Mouse (Mus musculus) midbrain, embryonic 16.5 days (tissue): ENCODE measurements around the gene Foxp1. TPM values are rescaled to one million over a fixed set of nuclear protein-coding genes. Genes with fewer than 3 reads are reported as not detected.

ENCODE experiments used
- ATAC-seq: fragments of 200-750 bp; cut with Nextera tagmentation; 2 replicates; pipeline ENCODE4 v1.8.0; 2017; ENCODE audit warnings: moderate TSS enrichment
- H3K27ac ChIP-seq: fragments of 300-500 bp; sonication (generic); 2 replicates; pipeline ENCODE4 v1.5.1; 2014; ENCODE audit warnings: mild to moderate bottlenecking, low read length, mixed read lengths
- H3K27me3 ChIP-seq: fragments of 300-500 bp; sonication (generic); 2 replicates; pipeline ENCODE4 v1.6.1; 2014; ENCODE audit warnings: low read depth, low read length, mixed read lengths; ENCODE audit not compliant: control insufficient read depth, insufficient read depth
- H3K36me3 ChIP-seq: fragments of 300-500 bp; sonication (generic); 2 replicates; pipeline ENCODE4 v1.6.1; 2014; ENCODE audit warnings: mild to moderate bottlenecking, low read length, moderate library complexity, mixed read lengths; ENCODE audit not compliant: control insufficient read depth, insufficient read depth
- H3K4me1 ChIP-seq: fragments of 300-500 bp; sonication (generic); 2 replicates; pipeline ENCODE4 v1.6.1; 2014; ENCODE audit warnings: mild to moderate bottlenecking, low read length, mixed read lengths; ENCODE audit not compliant: control insufficient read depth, insufficient read depth
- H3K4me2 ChIP-seq: fragments of 300-500 bp; sonication (generic); 2 replicates; pipeline ENCODE4 v1.6.1; 2014; ENCODE audit warnings: mild to moderate bottlenecking, low read length, mixed read lengths
- H3K4me3 ChIP-seq: fragments of 300-500 bp; sonication (generic); 2 replicates; pipeline ENCODE4 v1.5.1; 2014; ENCODE audit warnings: low read depth, mild to moderate bottlenecking, low read length, moderate library complexity, mixed read lengths
- H3K9ac ChIP-seq: fragments of 300-500 bp; sonication (generic); 2 replicates; pipeline ENCODE4 v1.6.1; 2014; ENCODE audit warnings: low read depth, low read length, mixed read lengths
- H3K9me3 ChIP-seq: fragments of 300-500 bp; sonication (generic); replicated peaks from 2 replicates; pipeline ENCODE4 v1.6.1; 2014; ENCODE audit warnings: mild to moderate bottlenecking, low read length, mixed read lengths; ENCODE audit not compliant: control insufficient read depth, poor library complexity, severe bottlenecking
- WGBS: fragments of 180-500 bp; shearing (Covaris S2); extraction: QIAGEN DNeasy Blood & Tissue Kit; methylation state at CpG from one replicate; pipeline ENCODE4 v1.1.7; 2014; 5-methylcytosine and 5-hydroxymethylcytosine counted together
- polyA plus RNA-seq: library from polyadenylated mRNA; unstranded; fragments of >200 nt; fragmentation: Nextera tagmentation; extraction: Ambion mirVana; gene quantifications from 2 replicates; pipeline ENCODE4 v1.2.1, GENCODE M21; 2015

Gene Foxp1
- polyA plus RNA-seq, 1 experiment from 2014 or later = 79.8 TPM

- Histone ChIP-seq H3K27ac (no peak overlapping the region), H3K36me3 (no peaks in the 10 kb centered on the region), H3K9me3 (no peaks in the 10 kb centered on the region), H3K9ac (no peak overlapping the region), H3K4me3 (no peak overlapping the region), H3K4me2 (no peak overlapping the region), H3K4me1 (no peaks in the 10 kb centered on the region), H3K27me3 (no peaks in the 10 kb centered on the region)
- WGBS = 73% methylated on average over 6 of the region's 6 CpGs
- no peak for ATAC-seq
Measured at GRCm38 (mm10) chr6:99042175-99042954, 480.2 kb downstream of the Foxp1 start.

DNA sequence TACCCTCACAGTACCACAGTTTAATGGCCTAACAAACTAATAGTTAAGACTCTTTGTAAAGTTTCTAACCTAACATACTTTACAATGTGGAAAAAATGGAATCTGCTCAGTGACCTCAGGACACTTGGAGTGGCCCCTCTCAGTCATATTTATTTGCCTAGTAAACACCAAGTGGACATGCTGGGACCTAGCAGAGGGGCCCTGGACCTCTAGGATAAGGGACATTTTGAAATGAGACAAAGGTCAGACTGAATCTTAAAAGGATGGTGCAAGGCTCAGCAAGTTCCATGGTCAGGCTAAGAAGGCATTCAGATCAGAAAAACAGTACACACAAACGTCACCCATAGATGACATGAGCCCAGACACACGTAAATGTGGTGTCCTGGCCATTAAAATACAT lies 483.5 kb downstream of the Foxp1 start:
- 82% methylated on average over 2 of the region's 2 CpGs for WGBS
- Histone ChIP-seq H3K4me1 (no peaks in the 10 kb centered on the region), H3K4me3 (no peak overlapping the region), H3K9ac (no peak overlapping the region), H3K4me2 (no peak overlapping the region), H3K27ac (no peak overlapping the region), H3K27me3 (no peaks in the 10 kb centered on the region), H3K36me3 (no peaks in the 10 kb centered on the region), H3K9me3 (no peaks in the 10 kb centered on the region)
- ATAC-seq = no peak

DNA sequence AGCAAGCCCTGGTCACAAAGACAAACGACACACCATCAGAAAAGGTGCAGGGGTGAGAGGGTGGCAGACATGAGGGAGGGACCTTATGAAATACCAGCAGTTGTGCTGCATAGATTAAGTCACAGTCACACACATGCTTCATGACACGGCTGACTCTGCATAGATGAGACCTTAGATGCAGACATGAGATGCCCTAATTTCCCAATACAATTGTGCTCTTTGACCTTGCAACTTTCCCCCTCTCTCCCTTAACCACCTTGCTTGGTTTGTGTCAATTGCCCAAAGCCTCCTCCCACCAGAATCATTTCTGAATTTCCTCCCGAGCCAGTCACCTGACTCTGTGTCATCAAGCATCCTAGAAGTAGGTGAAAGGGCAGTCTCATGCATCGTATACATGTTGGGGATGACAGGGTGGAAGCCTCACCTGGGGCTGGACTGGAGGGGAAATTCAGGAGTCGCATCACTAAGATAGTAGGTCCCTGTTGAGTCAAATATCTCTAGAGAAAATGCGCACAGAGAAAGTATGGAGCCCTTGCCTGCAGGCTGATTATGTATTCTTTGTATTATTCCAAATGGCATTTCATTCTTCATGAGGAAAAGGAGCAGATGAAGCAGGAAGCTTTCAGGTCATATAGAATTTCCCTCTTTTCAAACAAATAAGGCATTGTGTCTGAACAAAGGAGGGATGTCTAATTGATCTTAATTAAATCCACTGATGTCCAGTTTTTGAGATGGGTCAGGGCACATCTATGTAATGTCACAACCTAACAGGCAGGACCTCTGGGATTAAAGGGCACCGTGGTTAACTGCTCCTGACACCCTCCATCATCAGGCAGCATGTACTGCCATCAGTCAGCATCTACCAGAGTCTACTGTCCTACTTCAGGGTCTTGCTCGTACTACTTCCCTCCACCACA lies 486.8 kb downstream of the Foxp1 start:
- Histone ChIP-seq H3K4me3 (no peak overlapping the region), H3K27me3 (no peaks in the 10 kb centered on the region), H3K4me2 (no peak overlapping the region), H3K4me1 (no peaks in the 10 kb centered on the region), H3K9ac (no peak overlapping the region), H3K27ac (no peak overlapping the region), H3K36me3 (no peaks in the 10 kb centered on the region), H3K9me3 (no peaks in the 10 kb centered on the region)
- ATAC-seq = no peak
- WGBS = 85% methylated on average over 8 of the region's 8 CpGs

DNA sequence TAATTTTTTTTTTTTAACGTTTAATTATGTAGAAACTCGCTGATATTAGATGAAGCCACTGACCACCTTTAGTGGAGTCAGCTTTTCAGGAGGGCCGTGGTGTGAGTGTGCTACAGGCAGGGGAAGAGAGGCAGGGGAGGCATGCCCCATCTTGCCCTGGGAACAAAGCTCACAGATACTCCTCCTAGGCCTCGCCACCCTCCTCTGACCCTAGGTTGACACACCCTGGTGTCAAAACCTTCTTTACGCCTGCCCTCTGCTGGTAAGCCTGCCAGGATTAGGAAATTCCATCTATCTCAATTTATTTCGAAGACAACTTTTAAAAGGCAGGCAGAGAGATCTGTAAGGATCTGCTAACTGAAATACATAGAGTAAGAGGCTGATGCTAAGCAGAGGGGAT lies 489.5 kb downstream of the Foxp1 start:
- no peak for ATAC-seq
- no peak overlapping the region for H3K27ac ChIP-seq
- no peak overlapping the region for H3K4me3 ChIP-seq
- WGBS = 37% methylated on average over 6 of the region's 6 CpGs
- H3K27me3 ChIP-seq = no peaks in the 10 kb centered on the region
- H3K4me2 ChIP-seq = no peak overlapping the region
- H3K9ac ChIP-seq = no peak overlapping the region
- no peaks in the 10 kb centered on the region for H3K9me3 ChIP-seq
- H3K36me3 ChIP-seq = no peaks in the 10 kb centered on the region
- peaks cover 5% of the 10 kb centered on the region; the same call in 1 of the 2 replicates for H3K4me1 ChIP-seq

DNA sequence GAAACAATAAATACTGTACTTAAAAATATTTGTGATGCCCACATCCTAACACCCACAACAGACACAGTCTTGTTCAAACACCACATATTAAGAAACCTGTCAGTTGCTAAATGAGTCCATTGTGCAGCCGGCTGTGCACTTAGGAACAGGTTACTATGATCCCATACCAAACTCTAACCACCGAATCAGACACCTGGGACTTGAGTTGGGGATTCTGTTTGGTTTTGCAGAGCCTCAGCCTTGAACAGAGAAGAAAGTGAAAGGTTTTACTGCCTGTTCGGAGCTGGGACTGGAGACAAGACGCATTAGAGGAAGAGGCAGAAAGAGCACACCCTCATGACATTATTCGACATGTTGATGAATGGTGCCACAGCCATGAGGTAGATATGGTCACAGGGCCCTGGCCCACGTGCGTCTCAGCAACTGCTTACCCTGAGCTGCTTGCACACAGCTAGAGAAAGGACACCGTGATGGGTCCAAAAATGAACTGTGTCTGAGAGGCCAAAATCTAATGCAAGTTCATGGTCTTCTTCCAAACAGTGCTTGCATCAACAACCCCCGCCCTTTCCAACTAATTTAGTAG lies 491.1 kb downstream of the Foxp1 start:
- H3K4me2 ChIP-seq = no peak overlapping the region

GRCm38 (mm10) chr6:99030251-99030650 lies 492.3 kb downstream of the Foxp1 start:
- Histone ChIP-seq H3K9ac (no peak overlapping the region), H3K4me2 (no peak overlapping the region), H3K9me3 (no peaks in the 10 kb centered on the region), H3K27me3 (no peaks in the 10 kb centered on the region), H3K36me3 (no peaks in the 10 kb centered on the region), H3K4me1 (peaks cover 12% of the 10 kb centered on the region), H3K27ac (no peak overlapping the region), H3K4me3 (no peak overlapping the region)
- WGBS = 41% methylated on average over 6 of the region's 6 CpGs
- ATAC-seq = no peak

More for the DNA sequence above, 491.1 kb downstream of the Foxp1 start:
- Histone ChIP-seq H3K27ac (no peak overlapping the region), H3K27me3 (no peaks in the 10 kb centered on the region), H3K4me1 (peaks cover 11% of the 10 kb centered on the region), H3K36me3 (no peaks in the 10 kb centered on the region), H3K9me3 (no peaks in the 10 kb centered on the region), H3K4me3 (no peak overlapping the region), H3K9ac (no peak overlapping the region)
- ATAC-seq = no peak
- 91% methylated on average over 9 of the region's 9 CpGs for WGBS

DNA sequence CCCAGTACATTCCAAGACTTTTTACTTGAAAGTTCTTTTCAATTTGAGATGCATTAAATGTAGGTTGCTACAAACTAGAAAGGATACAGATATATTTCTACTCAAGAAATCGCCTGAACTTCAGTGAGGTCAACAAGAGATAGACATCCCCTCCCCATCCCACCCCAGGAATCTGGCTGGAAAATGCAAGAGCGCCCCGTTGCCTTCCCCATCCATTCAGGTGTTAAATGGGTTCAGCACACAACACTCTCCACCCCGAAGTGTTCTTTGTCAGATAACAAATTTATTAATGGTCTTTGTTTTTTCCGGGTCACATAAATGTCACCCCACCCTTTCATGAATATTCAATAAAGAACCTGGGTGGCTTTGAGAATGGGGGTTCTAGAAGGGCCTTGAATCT lies 493.1 kb downstream of the Foxp1 start:
- H3K27me3 ChIP-seq = no peaks in the 10 kb centered on the region
- H3K27ac ChIP-seq = no peak overlapping the region
- no peak overlapping the region for H3K4me3 ChIP-seq
- no peak overlapping the region for H3K4me2 ChIP-seq
- no peaks in the 10 kb centered on the region for H3K36me3 ChIP-seq
- H3K9ac ChIP-seq = no peak overlapping the region
- peaks cover 16% of the 10 kb centered on the region for H3K4me1 ChIP-seq
- no peaks in the 10 kb centered on the region for H3K9me3 ChIP-seq
- 19% methylated on average over 5 of the region's 5 CpGs for WGBS
- ATAC-seq = no peak

GRCm38 (mm10) chr6:99028989-99029305 lies 493.6 kb downstream of the Foxp1 start:
- no peaks in the 10 kb centered on the region for H3K27me3 ChIP-seq
- peak overlapping the region; percentile 77 for H3K9ac ChIP-seq
- WGBS = 3% methylated on average over 6 of the region's 6 CpGs
- peaks cover 16% of the 10 kb centered on the region for H3K4me1 ChIP-seq
- H3K4me3 ChIP-seq = peak overlapping the region; percentile 68
- H3K27ac ChIP-seq = peak overlapping the region; percentile 77; the same call in 1 of the 2 replicates
- no peaks in the 10 kb centered on the region for H3K9me3 ChIP-seq
- peak overlapping the region; percentile 74 for H3K4me2 ChIP-seq
- H3K36me3 ChIP-seq = no peaks in the 10 kb centered on the region
- ATAC-seq = no peak
